Mouse (Mus musculus) forebrain, embryonic 14.5 days (tissue): ENCODE results near the gene Nemp1. TPM values are rescaled to one million over a fixed set of nuclear protein-coding genes. Genes with fewer than 3 reads are reported as not detected.

Experiments
- ATAC-seq: fragments of 200-750 bp; cut with Nextera tagmentation; 2 replicates; pipeline ENCODE4 v1.8.0; 2017; ENCODE audit warnings: mild to moderate bottlenecking, moderate library complexity
- DNase-seq: peaks from one replicate; pipeline ENCODE4 v3.0.0-alpha.2; 2015; ENCODE audit warnings: low spot score
- H3K27ac ChIP-seq: fragments of 300-500 bp; sonication (generic); 2 replicates; pipeline ENCODE4 v1.5.1; 2014; ENCODE audit warnings: low read depth, mild to moderate bottlenecking, control low read depth, low read length, moderate library complexity
- H3K27me3 ChIP-seq: fragments of 300-500 bp; sonication (generic); replicated peaks from 2 replicates; pipeline ENCODE4 v1.6.1; 2014; ENCODE audit warnings: low read length, control low read depth, mixed read lengths; ENCODE audit not compliant: control insufficient read depth, insufficient read depth
- H3K36me3 ChIP-seq: fragments of 300-500 bp; sonication (generic); 2 replicates; pipeline ENCODE4 v1.6.1; 2014; ENCODE audit warnings: low read length, control low read depth; ENCODE audit not compliant: control insufficient read depth, insufficient read depth
- H3K4me1 ChIP-seq: fragments of 300-500 bp; sonication (generic); 2 replicates; pipeline ENCODE4 v1.6.1; 2014; ENCODE audit warnings: antibody characterized with exemption, low read length, control low read depth; ENCODE audit not compliant: control insufficient read depth, insufficient read depth
- H3K4me2 ChIP-seq: fragments of 300-500 bp; sonication (generic); 2 replicates; pipeline ENCODE4 v1.6.1; 2014; ENCODE audit warnings: mild to moderate bottlenecking, control low read depth, low read length
- H3K4me3 ChIP-seq: fragments of 300-500 bp; sonication (generic); 2 replicates; pipeline ENCODE4 v1.5.1; 2014; ENCODE audit warnings: low read depth, low read length, control low read depth
- H3K9ac ChIP-seq: fragments of 300-500 bp; sonication (generic); 2 replicates; pipeline ENCODE4 v1.6.1; 2014; ENCODE audit warnings: mild to moderate bottlenecking, low read length, control low read depth, moderate library complexity
- H3K9me3 ChIP-seq: fragments of 300-500 bp; sonication (generic); replicated peaks from 2 replicates; pipeline ENCODE4 v1.6.1; 2016; ENCODE audit warnings: low read length, control low read depth, mixed read lengths; ENCODE audit not compliant: control insufficient read depth
- WGBS: fragments of 180-500 bp; shearing (Covaris S2); extraction: QIAGEN DNeasy Blood & Tissue Kit; methylation state at CpG from one replicate; pipeline ENCODE4 v1.1.7; 2014; 5-methylcytosine and 5-hydroxymethylcytosine counted together
- polyA plus RNA-seq: library from polyadenylated mRNA; unstranded; fragments of >200 nt; fragmentation: Nextera tagmentation; extraction: Ambion mirVana; gene quantifications from 2 replicates; pipeline ENCODE4 v1.2.1, GENCODE M21; 2014

The Nemp1 gene
- polyA plus RNA-seq, 1 experiment from 2014 or later: 5.8 TPM

- Histone ChIP-seq H3K36me3 (peaks cover 34% of the 10 kb centered on the region), H3K4me2 (no peak overlapping the region), H3K9ac (no peak overlapping the region), H3K4me1 (no peaks in the 10 kb centered on the region), H3K4me3 (no peak overlapping the region), H3K9me3 (no peaks in the 10 kb centered on the region), H3K27me3 (no peaks in the 10 kb centered on the region), H3K27ac (no peak overlapping the region)
- 90% methylated on average over 7 of the region's 7 CpGs for WGBS
- no peak for DNase-seq
- no peak for ATAC-seq
Observed at GRCm38 (mm10) chr10:127698966-127699365, 32.3 kb downstream of the Nemp1 start.

- no peak overlapping the region for H3K4me2 ChIP-seq
- no peak for ATAC-seq
Observed at GRCm38 (mm10) chr10:127703299-127703698, 36.6 kb downstream of the Nemp1 start.

GRCm38 (mm10) chr10:127704293-127704692, 37.6 kb downstream of the Nemp1 start:
- no peaks in the 10 kb centered on the region for H3K4me1 ChIP-seq
- 56% methylated on average over 2 of the region's 2 CpGs for WGBS

More at GRCm38 (mm10) chr10:127703299-127703698, 36.6 kb downstream of the Nemp1 start:
- no peaks in the 10 kb centered on the region for H3K27me3 ChIP-seq
- H3K9ac ChIP-seq: no peak overlapping the region
- no peak overlapping the region for H3K4me3 ChIP-seq
- no peaks in the 10 kb centered on the region for H3K4me1 ChIP-seq
- H3K36me3 ChIP-seq: peaks cover 5% of the 10 kb centered on the region
- 51% methylated on average over 4 of the region's 4 CpGs for WGBS
- DNase-seq: no peak
- no peak overlapping the region for H3K27ac ChIP-seq
- H3K9me3 ChIP-seq: no peaks in the 10 kb centered on the region

GRCm38 (mm10) chr10:127704766-127705220, 38.1 kb downstream of the Nemp1 start, which contains the start of gene Myo1a:
Gene Myo1a, plus strand, starts transcription at chr10:127705170.
- DNase-seq (no peak), ATAC-seq (no peak)
- no peak within 1 kb of the TSS for H3K9ac ChIP-seq
- no peak within 1 kb of the TSS for H3K4me2 ChIP-seq
- no peaks in the 10 kb centered on the region for H3K4me1 ChIP-seq
- WGBS: 56% methylated on average over 2 of the region's 2 CpGs
- H3K27me3 ChIP-seq: no peaks in the 10 kb centered on the region
- H3K36me3 ChIP-seq: no peaks in the 10 kb centered on the region
- H3K9me3 ChIP-seq: no peaks in the 10 kb centered on the region
- H3K27ac ChIP-seq: no peak within 1 kb of the TSS
- no peak within 1 kb of the TSS for H3K4me3 ChIP-seq

More at GRCm38 (mm10) chr10:127704293-127704692, 37.6 kb downstream of the Nemp1 start:
- no peaks in the 10 kb centered on the region for H3K27me3 ChIP-seq
- H3K9ac ChIP-seq: no peak overlapping the region
- ATAC-seq (no peak), DNase-seq (no peak)
- H3K36me3 ChIP-seq: peaks cover 2% of the 10 kb centered on the region
- H3K27ac ChIP-seq: no peak overlapping the region
- H3K4me2 ChIP-seq: no peak overlapping the region
- no peaks in the 10 kb centered on the region for H3K9me3 ChIP-seq
- no peak overlapping the region for H3K4me3 ChIP-seq

GRCm38 (mm10) chr10:127705783-127706182, 39.1 kb downstream of the Nemp1 start:
- ATAC-seq: no peak
- no peak overlapping the region for H3K4me2 ChIP-seq
- H3K27me3 ChIP-seq: no peaks in the 10 kb centered on the region

GRCm38 (mm10) chr10:127707721-127708120, 41.0 kb downstream of the Nemp1 start:
- no peak for ATAC-seq
- no peak overlapping the region for H3K27ac ChIP-seq
- no peaks in the 10 kb centered on the region for H3K27me3 ChIP-seq
- H3K4me3 ChIP-seq: no peak overlapping the region
- H3K9ac ChIP-seq: no peak overlapping the region
- no peak for DNase-seq
- no peaks in the 10 kb centered on the region for H3K36me3 ChIP-seq
- H3K4me1 ChIP-seq: no peaks in the 10 kb centered on the region
- 89% methylated on average over 7 of the region's 7 CpGs for WGBS
- H3K4me2 ChIP-seq: no peak overlapping the region
- H3K9me3 ChIP-seq: no peaks in the 10 kb centered on the region

More at GRCm38 (mm10) chr10:127705783-127706182, 39.1 kb downstream of the Nemp1 start:
- no peak overlapping the region for H3K9ac ChIP-seq
- H3K9me3 ChIP-seq: no peaks in the 10 kb centered on the region
- H3K4me1 ChIP-seq: no peaks in the 10 kb centered on the region
- H3K27ac ChIP-seq: no peak overlapping the region
- no peak overlapping the region for H3K4me3 ChIP-seq
- DNase-seq: no peak
- no peaks in the 10 kb centered on the region for H3K36me3 ChIP-seq
- 95% methylated on average over 4 of the region's 4 CpGs for WGBS

GRCm38 (mm10) chr10:127708850-127709370, 42.2 kb downstream of the Nemp1 start:
- ATAC-seq (no peak), DNase-seq (no peak)
- Histone ChIP-seq H3K36me3 (no peaks in the 10 kb centered on the region), H3K9me3 (no peaks in the 10 kb centered on the region), H3K4me3 (no peak overlapping the region), H3K27ac (no peak overlapping the region), H3K9ac (no peak overlapping the region), H3K4me1 (no peaks in the 10 kb centered on the region), H3K4me2 (no peak overlapping the region), H3K27me3 (no peaks in the 10 kb centered on the region)
- 84% methylated on average over 3 of the region's 3 CpGs for WGBS

GRCm38 (mm10) chr10:127710331-127710730, 43.6 kb downstream of the Nemp1 start:
- Histone ChIP-seq H3K27ac (no peak overlapping the region), H3K36me3 (no peaks in the 10 kb centered on the region), H3K9ac (no peak overlapping the region), H3K4me3 (no peak overlapping the region), H3K27me3 (no peaks in the 10 kb centered on the region), H3K4me1 (no peaks in the 10 kb centered on the region), H3K4me2 (no peak overlapping the region), H3K9me3 (no peaks in the 10 kb centered on the region)
- ATAC-seq (no peak), DNase-seq (no peak)
- WGBS: 88% methylated on average over 13 of the region's 13 CpGs

GRCm38 (mm10) chr10:127712736-127713135, 46.0 kb downstream of the Nemp1 start:
- Histone ChIP-seq H3K4me3 (no peak overlapping the region), H3K9ac (no peak overlapping the region), H3K27me3 (no peaks in the 10 kb centered on the region), H3K36me3 (no peaks in the 10 kb centered on the region), H3K27ac (no peak overlapping the region), H3K4me2 (no peak overlapping the region), H3K4me1 (no peaks in the 10 kb centered on the region), H3K9me3 (no peaks in the 10 kb centered on the region)
- ATAC-seq: peak; percentile 48; the same call in 1 of the 2 replicates
- DNase-seq: no peak
- WGBS: 82% methylated on average over 6 of the region's 6 CpGs
